Mouse (Mus musculus) C2C12 (cell line): ENCODE data around the gene Wwox. TPM values are rescaled to one million over a fixed set of nuclear protein-coding genes. Genes with fewer than 3 reads are reported as not detected.

Source experiments
- H3K27me3 ChIP-seq: one replicate; pipeline ENCODE4 v1.6.1; 2011; ENCODE audit not compliant: control insufficient read depth, insufficient read depth, insufficient read length
- H3K36me3 ChIP-seq: one replicate; pipeline ENCODE4 v1.6.1; 2011; ENCODE audit not compliant: control insufficient read depth, insufficient read depth
- H3K4me3 ChIP-seq: one replicate; pipeline ENCODE4 v1.5.1; 2011; ENCODE audit warnings: mild to moderate bottlenecking, control low read depth; ENCODE audit not compliant: poor library complexity, insufficient read depth, severe bottlenecking
- H3K79me2 ChIP-seq: one replicate; pipeline ENCODE4 v1.6.1; 2011; ENCODE audit not compliant: control insufficient read depth, insufficient read depth
- H3K79me3 ChIP-seq: one replicate; pipeline ENCODE4 v1.6.1; 2011; ENCODE audit warnings: low read depth, control low read depth
- H3ac ChIP-seq: one replicate; pipeline ENCODE3; 2011; ENCODE audit warnings: low read depth; ENCODE audit not compliant: control insufficient read depth, insufficient read length
- CEBPB ChIP-seq: IDR thresholded peaks from one replicate; pipeline ENCODE4 v1.6.1; 2011; ENCODE audit warnings: low read depth, mild to moderate bottlenecking, control low read depth, moderate library complexity
- CTCF ChIP-seq: IDR thresholded peaks from one replicate; pipeline ENCODE4 v1.5.1; 2011; ENCODE audit not compliant: control insufficient read depth, insufficient read depth, insufficient read length
- FOSL1 ChIP-seq: IDR thresholded peaks from one replicate; pipeline ENCODE4 v1.8.0; 2011; ENCODE audit warnings: mild to moderate bottlenecking, low read length; ENCODE audit not compliant: poor library complexity, insufficient read depth, severe bottlenecking
- MAX ChIP-seq: IDR thresholded peaks from one replicate; pipeline ENCODE4 v1.6.1; 2011; ENCODE audit warnings: mild to moderate bottlenecking, control low read depth
- MYOD1 ChIP-seq: IDR thresholded peaks from one replicate; pipeline ENCODE4 v1.6.1; 2011; ENCODE audit warnings: low read depth; ENCODE audit not compliant: control insufficient read depth, insufficient read length
- MYOG ChIP-seq: IDR thresholded peaks from one replicate; pipeline ENCODE4 v1.6.1; 2011; ENCODE audit not compliant: control insufficient read depth, insufficient read length; ENCODE audit errors: extremely low read depth
- USF1 ChIP-seq: IDR thresholded peaks from one replicate; pipeline ENCODE4 v1.6.1; 2011; ENCODE audit warnings: low read depth, mild to moderate bottlenecking, control low read depth, moderate library complexity
- polyA plus RNA-seq: library from polyadenylated mRNA; unstranded; fragments of >200 nt; fragmentation: generic; extraction: Trizol; gene quantifications from one replicate; pipeline ENCODE4 v1.2.1, GENCODE M21; 2012; ENCODE audit warnings: missing spikeins

Gene Wwox
- polyA plus RNA-seq, 1 experiment, result 3.7 TPM

- Histone ChIP-seq H3ac (no peak overlapping the region), H3K79me3 (no peaks in the 10 kb centered on the region), H3K36me3 (no peaks in the 10 kb centered on the region), H3K79me2 (no peaks in the 10 kb centered on the region), H3K4me3 (no peak overlapping the region), H3K27me3 (no peaks in the 10 kb centered on the region)
- TF ChIP-seq CTCF, result no peak
- TF ChIP-seq FOSL1, result no peak
- no peak for TF ChIP-seq CEBPB
- TF ChIP-seq MAX, result no peak
- TF ChIP-seq MYOD1, result no peak
- no peak for TF ChIP-seq USF1
- TF ChIP-seq MYOG, result no peak
Observed at GRCm38 (mm10) chr8:114785834-114786233, 346.4 kb downstream of the Wwox start.

- Histone ChIP-seq H3K79me2 (no peaks in the 10 kb centered on the region), H3ac (no peak overlapping the region), H3K79me3 (no peaks in the 10 kb centered on the region), H3K36me3 (no peaks in the 10 kb centered on the region), H3K4me3 (no peak overlapping the region), H3K27me3 (no peaks in the 10 kb centered on the region)
- TF ChIP-seq CEBPB, result no peak
Observed at GRCm38 (mm10) chr8:114789616-114790015, 350.2 kb downstream of the Wwox start.

- H3ac ChIP-seq, result no peak overlapping the region
- H3K4me3 ChIP-seq, result no peak overlapping the region
- H3K36me3 ChIP-seq, result no peaks in the 10 kb centered on the region
- H3K79me3 ChIP-seq, result no peaks in the 10 kb centered on the region
- H3K27me3 ChIP-seq, result no peaks in the 10 kb centered on the region
- TF ChIP-seq MYOD1 (no peak), CEBPB (no peak), USF1 (no peak), CTCF (no peak), MAX (no peak)
- no peaks in the 10 kb centered on the region for H3K79me2 ChIP-seq
Observed at GRCm38 (mm10) chr8:114790754-114791153, 351.3 kb downstream of the Wwox start.

GRCm38 (mm10) chr8:114793682-114794081, 354.2 kb downstream of the Wwox start:
- no peak for TF ChIP-seq MYOD1
- no peak for TF ChIP-seq CEBPB
- TF ChIP-seq MAX, result no peak
- TF ChIP-seq USF1, result no peak
- TF ChIP-seq MYOG, result no peak
- no peak for TF ChIP-seq FOSL1
- TF ChIP-seq CTCF, result no peak
- H3ac ChIP-seq, result no peak overlapping the region

GRCm38 (mm10) chr8:114801428-114802134, 362.1 kb downstream of the Wwox start:
- Histone ChIP-seq H3K36me3 (no peaks in the 10 kb centered on the region), H3K4me3 (no peak overlapping the region), H3K79me2 (no peaks in the 10 kb centered on the region), H3K79me3 (no peaks in the 10 kb centered on the region), H3K27me3 (no peaks in the 10 kb centered on the region), H3ac (no peak overlapping the region)
- TF ChIP-seq CTCF (no peak), FOSL1 (no peak), CEBPB (no peak), MYOD1 (no peak), MYOG (no peak), USF1 (no peak), MAX (no peak)

More at GRCm38 (mm10) chr8:114793682-114794081, 354.2 kb downstream of the Wwox start:
- no peaks in the 10 kb centered on the region for H3K27me3 ChIP-seq
- H3K79me2 ChIP-seq, result no peaks in the 10 kb centered on the region
- H3K4me3 ChIP-seq, result no peak overlapping the region
- no peaks in the 10 kb centered on the region for H3K79me3 ChIP-seq
- H3K36me3 ChIP-seq, result no peaks in the 10 kb centered on the region

GRCm38 (mm10) chr8:114803113-114803512, 363.7 kb downstream of the Wwox start:
- Histone ChIP-seq H3K36me3 (no peaks in the 10 kb centered on the region), H3K27me3 (no peaks in the 10 kb centered on the region), H3ac (no peak overlapping the region), H3K79me3 (no peaks in the 10 kb centered on the region), H3K4me3 (no peak overlapping the region), H3K79me2 (no peaks in the 10 kb centered on the region)
- TF ChIP-seq MYOD1 (no peak), MAX (no peak), MYOG (no peak), CTCF (no peak), FOSL1 (no peak), CEBPB (no peak), USF1 (no peak)
